Mouse (Mus musculus): Measurements from ENCODE around the gene Fkbp5.

GRCm38 (mm10) chr17:28424373-28424772 lies 93.0 kb downstream of the Fkbp5 start:
- TF ChIP-seq CTCF (IDR thresholded peaks at IDR 0.05; ENCODE audit: extremely low read depth, insufficient read length, insufficient replicate concordance, low read depth, low read length) (no peak), POLR2A (IDR thresholded peaks at IDR 0.05; ENCODE audit: low read depth, low read length) (no peak)

Measured in small intestine, adult 2 months (tissue).